Mouse (Mus musculus) limb, embryonic 10.5 days (tissue): Measurements from ENCODE around the gene Tdrd6. TPM values are rescaled to one million over a fixed set of nuclear protein-coding genes. Genes with fewer than 3 reads are reported as not detected.

Experiments used
- DNase-seq: peaks from one replicate; pipeline ENCODE4 v3.0.0-alpha.2; 2017; ENCODE audit warnings: low spot score
- H3K27ac ChIP-seq: fragments of 300-500 bp; sonication (generic); 2 replicates; pipeline ENCODE4 v1.5.1; 2016; ENCODE audit warnings: mild to moderate bottlenecking
- H3K27me3 ChIP-seq: fragments of 300-500 bp; sonication (generic); 2 replicates; pipeline ENCODE4 v1.6.1; 2016; ENCODE audit warnings: low read depth, mild to moderate bottlenecking; ENCODE audit not compliant: poor library complexity, severe bottlenecking
- H3K36me3 ChIP-seq: fragments of 300-500 bp; sonication (generic); 2 replicates; pipeline ENCODE4 v1.6.1; 2016; ENCODE audit warnings: mild to moderate bottlenecking, moderate library complexity
- H3K4me1 ChIP-seq: fragments of 300-500 bp; sonication (generic); 2 replicates; pipeline ENCODE4 v1.6.1; 2016
- H3K4me3 ChIP-seq: fragments of 300-500 bp; sonication (generic); 2 replicates; pipeline ENCODE4 v1.5.1; 2016; ENCODE audit warnings: mild to moderate bottlenecking, moderate library complexity
- H3K9me3 ChIP-seq: fragments of 300-500 bp; sonication (generic); replicated peaks from 2 replicates; pipeline ENCODE4 v1.6.1; 2016; ENCODE audit warnings: mild to moderate bottlenecking
- WGBS: fragments of 180-500 bp; shearing (Covaris S2); methylation state at CpG from one replicate; pipeline ENCODE4 v1.1.7; 2016; 5-methylcytosine and 5-hydroxymethylcytosine counted together
- polyA plus RNA-seq: library from polyadenylated mRNA; unstranded; fragments of >200 nt; fragmentation: Nextera tagmentation; extraction: Ambion mirVana; gene quantifications from 2 replicates; pipeline ENCODE4 v1.2.1, GENCODE M21; 2016

Tdrd6 gene
- polyA plus RNA-seq, 1 experiment from 2014 or later: not detected

DNA sequence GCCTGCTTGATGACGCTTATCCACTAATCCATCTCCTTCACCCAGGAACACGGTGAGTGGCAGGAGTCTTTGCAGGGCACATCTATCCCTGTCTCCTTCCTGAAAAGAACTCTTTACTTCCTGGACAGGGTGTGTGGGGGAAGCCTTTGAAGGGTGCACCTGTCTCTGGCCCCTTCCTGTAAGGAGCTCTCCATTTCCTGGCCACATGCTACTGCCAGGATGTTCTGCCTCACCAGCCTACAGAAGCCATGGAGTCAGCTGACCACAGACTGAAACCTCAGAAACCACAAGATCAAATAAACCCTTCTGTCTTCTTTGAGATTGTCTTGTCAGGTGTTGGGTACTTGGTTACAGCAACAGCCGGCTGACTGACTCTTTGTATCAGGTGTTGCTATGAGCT lies 15.0 kb upstream of the Tdrd6 start:
- no peaks in the 10 kb centered on the region for H3K27me3 ChIP-seq
- no peaks in the 10 kb centered on the region for H3K4me1 ChIP-seq
- no peak overlapping the region for H3K4me3 ChIP-seq
- peaks cover 53% of the 10 kb centered on the region for H3K36me3 ChIP-seq
- no peak for DNase-seq
- 94% methylated on average over 3 of the region's 3 CpGs for WGBS
- no peaks in the 10 kb centered on the region for H3K9me3 ChIP-seq
- no peak overlapping the region for H3K27ac ChIP-seq

DNA sequence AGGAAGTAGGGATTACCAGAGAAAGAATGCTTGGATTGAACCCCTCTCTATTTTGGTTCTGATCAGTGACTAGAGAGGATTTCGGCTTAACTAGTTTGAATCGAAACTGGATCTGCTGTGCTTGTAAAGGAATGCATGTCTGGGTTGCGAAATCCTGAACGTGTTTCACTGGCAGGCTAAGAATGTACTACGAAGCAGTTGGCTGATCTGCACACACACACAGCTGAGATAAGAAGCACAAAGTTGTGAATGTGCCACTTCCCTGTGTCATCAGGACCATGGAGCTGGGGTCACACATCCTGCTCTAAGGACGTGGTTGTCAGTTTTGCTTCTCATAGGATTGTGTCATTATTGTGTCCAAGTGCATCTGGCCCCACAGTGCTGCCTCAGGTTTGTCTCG lies 14.3 kb upstream of the Tdrd6 start:
- Histone ChIP-seq H3K4me3 (no peak overlapping the region), H3K27ac (no peak overlapping the region), H3K27me3 (no peaks in the 10 kb centered on the region), H3K9me3 (no peaks in the 10 kb centered on the region), H3K36me3 (peaks cover 49% of the 10 kb centered on the region), H3K4me1 (no peaks in the 10 kb centered on the region)
- DNase-seq: no peak
- WGBS: 89% methylated on average over 7 of the region's 7 CpGs

GRCm38 (mm10) chr17:43643191-43643590 lies 13.1 kb upstream of the Tdrd6 start:
- H3K9me3 ChIP-seq: no peaks in the 10 kb centered on the region
- H3K27me3 ChIP-seq: no peaks in the 10 kb centered on the region
- no peak overlapping the region for H3K4me3 ChIP-seq
- H3K27ac ChIP-seq: no peak overlapping the region
- H3K4me1 ChIP-seq: no peaks in the 10 kb centered on the region
- peaks cover 42% of the 10 kb centered on the region for H3K36me3 ChIP-seq
- 84% methylated on average over 7 of the region's 7 CpGs for WGBS
- no peak for DNase-seq

GRCm38 (mm10) chr17:43640825-43641224 lies 10.7 kb upstream of the Tdrd6 start:
- Histone ChIP-seq H3K27me3 (no peaks in the 10 kb centered on the region), H3K36me3 (peaks cover 30% of the 10 kb centered on the region), H3K27ac (no peak overlapping the region), H3K4me1 (no peaks in the 10 kb centered on the region), H3K4me3 (no peak overlapping the region), H3K9me3 (no peaks in the 10 kb centered on the region)
- no peak for DNase-seq
- WGBS: 80% methylated on average over 1 of the region's 1 CpGs

- no peaks in the 10 kb centered on the region for H3K4me1 ChIP-seq
- WGBS: 88% methylated on average over 4 of the region's 4 CpGs
- 0 out of 2 replicates have a peak, but pooled peaks cover 5% of the 10 kb centered on the region for H3K27me3 ChIP-seq
- H3K9me3 ChIP-seq: no peaks in the 10 kb centered on the region
- no peak for DNase-seq
- H3K36me3 ChIP-seq: peaks cover 3% of the 10 kb centered on the region
- H3K27ac ChIP-seq: no peak overlapping the region
- H3K4me3 ChIP-seq: no peak overlapping the region
Observed at GRCm38 (mm10) chr17:43637146-43637545, 7.0 kb upstream of the Tdrd6 start.

DNA sequence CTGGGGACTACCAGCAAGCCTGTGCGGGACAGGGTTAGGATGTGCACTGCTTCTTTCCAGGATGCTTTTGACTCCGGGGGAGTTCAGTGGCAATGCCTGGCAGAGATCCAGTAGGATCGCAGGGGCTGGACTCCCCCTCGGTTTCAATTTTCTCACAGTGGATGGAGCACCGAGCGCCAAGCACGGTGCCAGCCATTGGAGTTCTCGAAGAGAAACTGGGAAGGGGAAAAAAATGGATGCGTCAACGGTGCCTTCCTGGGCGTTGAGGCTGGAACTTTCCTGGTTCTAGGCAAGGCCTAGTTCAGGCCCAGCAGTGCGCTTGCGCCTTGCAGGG lies 295 bp upstream of the Tdrd6 start:
- 56% methylated on average over 13 of the region's 13 CpGs for WGBS
- Histone ChIP-seq H3K27me3 (peaks cover 60% of the 10 kb centered on the region), H3K4me3 (peak overlapping the region; percentile 50), H3K36me3 (no peaks in the 10 kb centered on the region), H3K9me3 (no peaks in the 10 kb centered on the region), H3K27ac (peak overlapping the region; percentile 38; the same call in 1 of the 2 replicates), H3K4me1 (peaks cover 13% of the 10 kb centered on the region)
- no peak for DNase-seq

DNA sequence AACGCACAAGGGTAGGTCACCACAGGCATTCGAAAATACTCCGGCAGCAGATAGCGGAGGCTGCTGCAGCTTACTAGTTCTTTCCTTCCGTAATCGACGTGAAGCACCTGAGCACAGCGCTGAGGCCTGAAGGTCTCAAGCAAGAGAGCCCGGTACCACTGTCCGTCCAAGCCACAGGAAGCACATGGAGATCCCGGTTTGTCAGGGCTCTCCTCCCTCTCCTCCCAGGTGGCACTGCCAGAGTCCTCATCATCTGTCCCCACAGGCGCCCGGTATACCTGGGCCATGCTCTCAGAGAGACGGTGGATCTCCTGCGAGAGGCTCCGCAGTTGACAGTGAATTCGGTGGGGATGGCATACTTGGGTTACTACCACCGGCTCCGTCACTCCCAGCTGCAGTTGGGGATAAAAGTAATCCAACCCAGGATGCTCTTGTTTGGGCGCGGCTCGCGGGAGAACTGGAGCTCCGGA lies 1.0 kb downstream of the Tdrd6 start:
- Histone ChIP-seq H3K36me3 (no peaks in the 10 kb centered on the region), H3K27ac (no peak overlapping the region), H3K27me3 (peaks cover 60% of the 10 kb centered on the region), H3K9me3 (no peaks in the 10 kb centered on the region), H3K4me3 (peak overlapping the region; percentile 50), H3K4me1 (peaks cover 13% of the 10 kb centered on the region)
- 20% methylated on average over 24 of the region's 24 CpGs for WGBS
- DNase-seq: peak; percentile 44

- H3K27me3 ChIP-seq: peaks cover 60% of the 10 kb centered on the region
- H3K27ac ChIP-seq: no peak overlapping the region
- no peaks in the 10 kb centered on the region for H3K36me3 ChIP-seq
- no peak overlapping the region for H3K4me3 ChIP-seq
- WGBS: 88% methylated on average over 10 of the region's 10 CpGs
- DNase-seq: no peak
- no peaks in the 10 kb centered on the region for H3K9me3 ChIP-seq
- peaks cover 13% of the 10 kb centered on the region for H3K4me1 ChIP-seq
Observed at GRCm38 (mm10) chr17:43628246-43628645, 1.9 kb downstream of the Tdrd6 start.

DNA sequence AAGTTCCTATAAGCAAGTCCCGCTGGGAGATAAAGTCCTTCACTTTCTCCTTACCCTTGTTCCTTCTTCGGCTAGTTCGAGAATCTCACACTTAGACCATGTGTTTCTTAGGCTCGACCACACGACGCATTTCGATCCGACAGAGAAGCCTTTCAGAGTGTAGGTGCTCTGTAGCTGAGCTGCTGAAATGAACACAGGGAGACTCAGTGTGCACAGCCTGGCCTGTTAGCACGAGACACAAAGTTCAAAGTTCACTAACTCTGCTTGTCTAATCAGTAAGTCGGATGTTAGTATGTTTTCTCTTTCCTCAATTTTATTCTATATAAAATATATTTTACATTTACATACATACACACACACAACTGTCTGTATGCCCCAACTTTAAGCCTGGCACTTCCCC lies 8.0 kb downstream of the Tdrd6 start:
- 89% methylated on average over 10 of the region's 10 CpGs for WGBS
- Histone ChIP-seq H3K4me3 (no peak overlapping the region), H3K4me1 (no peaks in the 10 kb centered on the region), H3K27ac (no peak overlapping the region), H3K9me3 (no peaks in the 10 kb centered on the region), H3K27me3 (peaks cover 5% of the 10 kb centered on the region; the same call in 1 of the 2 replicates), H3K36me3 (no peaks in the 10 kb centered on the region)
- DNase-seq: no peak

DNA sequence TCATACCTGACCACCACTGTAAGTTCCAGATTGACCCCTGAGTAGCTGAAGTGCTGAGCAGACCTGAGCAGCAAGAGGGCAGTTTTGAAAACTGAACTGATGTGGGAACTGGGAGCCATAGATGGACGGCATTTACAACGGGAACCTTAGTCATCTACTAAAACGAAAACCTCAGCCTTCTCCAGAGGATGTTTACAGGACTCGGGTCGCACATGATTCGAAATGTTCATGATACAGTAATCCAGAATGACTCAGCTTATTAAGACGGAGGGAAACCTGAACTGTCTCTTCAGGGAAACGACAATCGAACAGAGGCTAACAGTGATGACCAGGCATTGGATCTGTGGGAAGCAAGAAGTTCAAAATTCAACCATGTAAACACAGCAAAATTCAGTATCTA lies 10.9 kb downstream of the Tdrd6 start:
- WGBS: 95% methylated on average over 9 of the region's 9 CpGs
- H3K36me3 ChIP-seq: no peaks in the 10 kb centered on the region
- H3K27ac ChIP-seq: no peak overlapping the region
- H3K9me3 ChIP-seq: no peaks in the 10 kb centered on the region
- no peak overlapping the region for H3K4me3 ChIP-seq
- no peaks in the 10 kb centered on the region for H3K27me3 ChIP-seq
- no peaks in the 10 kb centered on the region for H3K4me1 ChIP-seq
- DNase-seq: no peak

DNA sequence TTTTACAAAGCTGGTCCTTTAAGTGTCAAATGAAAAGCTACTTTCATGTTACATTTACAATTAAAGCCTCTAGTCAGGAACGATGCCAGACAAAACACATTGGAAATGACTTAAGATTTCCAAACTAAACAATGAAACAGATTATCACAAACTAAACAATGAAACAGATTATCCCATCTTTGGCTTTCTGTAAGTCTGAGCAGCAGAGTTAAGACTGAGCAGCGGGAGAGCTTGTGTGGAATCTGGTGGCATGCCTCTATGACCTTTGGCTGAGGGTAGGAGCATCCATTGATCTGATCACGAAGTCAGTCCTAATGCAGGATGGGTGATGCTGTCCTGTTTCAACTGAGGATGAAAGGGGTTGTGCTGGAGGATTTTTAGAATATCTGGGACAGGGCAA lies 17.9 kb downstream of the Tdrd6 start:
- DNase-seq: no peak
- no peaks in the 10 kb centered on the region for H3K27me3 ChIP-seq
- H3K4me3 ChIP-seq: no peak overlapping the region
- no peaks in the 10 kb centered on the region for H3K9me3 ChIP-seq
- WGBS: 82% methylated on average over 3 of the region's 3 CpGs
- no peak overlapping the region for H3K27ac ChIP-seq
- H3K36me3 ChIP-seq: no peaks in the 10 kb centered on the region
- H3K4me1 ChIP-seq: no peaks in the 10 kb centered on the region

DNA sequence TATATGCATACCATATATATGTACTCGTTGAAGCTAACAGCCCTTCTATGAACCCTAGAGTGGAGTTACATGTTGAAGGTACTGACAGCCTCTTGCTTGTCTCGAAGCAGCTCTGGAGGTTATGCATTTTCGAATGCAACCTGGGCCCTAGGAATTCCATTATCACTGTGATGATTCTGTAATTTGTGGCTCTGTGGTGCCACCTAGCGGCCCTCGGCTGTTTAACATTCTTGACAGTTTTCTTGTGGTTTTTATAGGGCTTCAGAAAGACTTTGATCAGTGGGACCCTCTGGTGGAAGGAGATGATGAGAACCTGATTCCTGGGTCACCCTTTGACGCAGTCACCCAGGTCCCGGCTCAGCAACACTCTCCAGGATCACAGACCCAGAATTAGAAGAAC lies 18.5 kb downstream of the Tdrd6 start:
- H3K4me3 ChIP-seq: no peak overlapping the region
- no peaks in the 10 kb centered on the region for H3K4me1 ChIP-seq
- no peaks in the 10 kb centered on the region for H3K9me3 ChIP-seq
- 28% methylated on average over 7 of the region's 7 CpGs for WGBS
- no peaks in the 10 kb centered on the region for H3K36me3 ChIP-seq
- H3K27ac ChIP-seq: no peak overlapping the region
- peak; percentile 81 for DNase-seq
- no peaks in the 10 kb centered on the region for H3K27me3 ChIP-seq

DNA sequence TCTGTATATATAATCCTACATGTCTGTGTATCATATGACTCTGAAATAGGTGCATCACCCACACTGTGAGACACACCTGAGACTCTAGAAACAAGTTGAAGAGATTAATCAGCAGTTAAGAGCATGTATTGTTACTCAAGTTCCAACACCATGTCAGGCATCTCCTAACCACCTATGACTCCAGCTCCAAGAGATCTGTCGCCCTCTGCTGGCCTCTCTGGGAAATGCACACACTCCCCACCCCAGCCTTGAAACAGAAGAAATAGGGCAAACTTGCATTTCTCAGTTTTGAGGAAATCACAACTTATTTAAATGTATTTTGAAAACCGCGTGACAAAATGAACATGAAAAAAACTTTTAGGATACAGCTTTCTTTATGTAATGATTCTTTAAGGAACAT lies 23.4 kb downstream of the Tdrd6 start:
- no peaks in the 10 kb centered on the region for H3K36me3 ChIP-seq
- H3K27me3 ChIP-seq: no peaks in the 10 kb centered on the region
- no peaks in the 10 kb centered on the region for H3K4me1 ChIP-seq
- H3K27ac ChIP-seq: no peak overlapping the region
- peak; percentile 86 for DNase-seq
- no peaks in the 10 kb centered on the region for H3K9me3 ChIP-seq
- H3K4me3 ChIP-seq: no peak overlapping the region
- 18% methylated on average over 3 of the region's 3 CpGs for WGBS

- 67% methylated on average over 4 of the region's 4 CpGs for WGBS
- Histone ChIP-seq H3K36me3 (no peaks in the 10 kb centered on the region), H3K27ac (no peak overlapping the region), H3K4me3 (no peak overlapping the region), H3K9me3 (no peaks in the 10 kb centered on the region), H3K27me3 (no peaks in the 10 kb centered on the region), H3K4me1 (no peaks in the 10 kb centered on the region)
- DNase-seq: no peak
Observed at GRCm38 (mm10) chr17:43598706-43599105, 31.4 kb downstream of the Tdrd6 start.
